Mouse (Mus musculus): Measurements from ENCODE around the gene Baz1b. TPM values are rescaled to one million over a fixed set of nuclear protein-coding genes. Genes with fewer than 3 reads are reported as not detected.

Gene Baz1b
- polyA plus RNA-seq, 1 experiment from 2014 or later: 60.6 TPM

GRCm38 (mm10) chr5:135270361-135270760 is 83.3 kb downstream of the Baz1b start:
- Histone ChIP-seq H3K9me3 (ENCODE audit: control insufficient read depth, low read length) (no peaks in the 10 kb centered on the region), H3K4me3 (ENCODE audit: low read depth, low read length) (no peak overlapping the region), H3K4me1 (ENCODE audit: control insufficient read depth, insufficient read depth, low read length) (peaks cover 9% of the 10 kb centered on the region; the same call in 1 of the 2 replicates), H3K9ac (ENCODE audit: low read length) (no peak overlapping the region), H3K27me3 (ENCODE audit: control insufficient read depth, insufficient read depth, low read length) (no peaks in the 10 kb centered on the region), H3K36me3 (ENCODE audit: control insufficient read depth, insufficient read depth, low read length) (no peaks in the 10 kb centered on the region), H3K27ac (ENCODE audit: low read depth, low read length) (no peak overlapping the region), H3K4me2 (no peak overlapping the region)
- WGBS: 84% methylated on average over 4 of the region's 4 CpGs
- DNase-seq (ENCODE audit: low spot score, missing footprints): no peak
- ATAC-seq (ENCODE audit: low FRiP score): no peak

GRCm38 (mm10) chr5:135271563-135272165 is 84.6 kb downstream of the Baz1b start:
- Histone ChIP-seq H3K27me3 (ENCODE audit: control insufficient read depth, insufficient read depth, low read length) (peaks cover 3% of the 10 kb centered on the region), H3K36me3 (ENCODE audit: control insufficient read depth, insufficient read depth, low read length) (no peaks in the 10 kb centered on the region), H3K27ac (ENCODE audit: low read depth, low read length) (no peak overlapping the region), H3K9me3 (ENCODE audit: control insufficient read depth, low read length) (no peaks in the 10 kb centered on the region), H3K4me1 (ENCODE audit: control insufficient read depth, insufficient read depth, low read length) (peaks cover 10% of the 10 kb centered on the region), H3K4me2 (no peak overlapping the region), H3K4me3 (ENCODE audit: low read depth, low read length) (no peak overlapping the region), H3K9ac (ENCODE audit: low read length) (no peak overlapping the region)
- ATAC-seq (ENCODE audit: low FRiP score) (no peak), DNase-seq (ENCODE audit: low spot score, missing footprints) (no peak)
- 65% methylated on average over 12 of the region's 12 CpGs for WGBS

DNA sequence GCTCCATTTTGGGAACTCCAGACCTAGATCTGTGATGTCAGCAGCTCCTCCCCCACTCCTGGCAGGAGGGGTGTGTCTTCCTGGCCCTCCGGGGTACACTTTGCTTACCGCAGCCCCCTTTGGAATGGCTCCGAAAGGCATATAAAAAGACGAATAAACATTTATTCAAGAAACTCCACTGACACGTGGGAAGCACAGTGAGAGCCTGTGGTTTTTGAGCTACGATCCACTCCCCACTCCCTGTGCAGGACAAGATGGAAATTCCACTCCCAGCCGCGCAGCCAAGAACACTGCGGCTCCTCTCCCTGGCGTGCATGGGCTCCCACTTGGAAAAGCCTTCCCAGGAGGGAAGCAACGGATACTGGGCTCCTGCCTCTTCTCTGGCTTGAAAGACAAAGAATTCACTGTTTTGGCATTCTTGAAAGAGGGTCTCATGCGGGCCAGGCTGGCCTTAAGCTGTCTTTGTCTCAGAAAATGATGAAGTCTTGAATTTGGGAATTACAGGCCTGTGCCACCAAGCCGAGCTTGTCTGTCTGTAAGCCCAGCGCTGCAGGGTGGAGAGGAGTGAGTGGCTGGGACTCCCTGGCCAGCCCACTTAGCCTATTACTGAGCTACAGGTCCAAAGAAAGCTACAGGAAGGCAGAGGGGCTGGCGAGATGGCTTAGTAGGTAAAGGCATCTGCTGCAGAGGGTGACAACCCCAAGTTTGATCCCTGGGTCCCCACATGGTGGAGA is 87.8 kb downstream of the Baz1b start:
- Histone ChIP-seq H3K36me3 (ENCODE audit: control insufficient read depth, insufficient read depth, low read length) (no peaks in the 10 kb centered on the region), H3K9ac (ENCODE audit: low read length) (peak overlapping the region; percentile 55), H3K9me3 (ENCODE audit: control insufficient read depth, low read length) (no peaks in the 10 kb centered on the region), H3K4me2 (peak overlapping the region; percentile 25; the same call in 1 of the 2 replicates), H3K4me1 (ENCODE audit: control insufficient read depth, insufficient read depth, low read length) (peaks cover 12% of the 10 kb centered on the region), H3K27ac (ENCODE audit: low read depth, low read length) (peak overlapping the region; percentile 67), H3K27me3 (ENCODE audit: control insufficient read depth, insufficient read depth, low read length) (peaks cover 3% of the 10 kb centered on the region), H3K4me3 (ENCODE audit: low read depth, low read length) (no peak overlapping the region)
- peak; percentile 93 for DNase-seq (ENCODE audit: low spot score, missing footprints)
- WGBS: 11% methylated on average over 15 of the region's 15 CpGs
- ATAC-seq (ENCODE audit: low FRiP score): peak; percentile 41; the same call in 1 of the 2 replicates

DNA sequence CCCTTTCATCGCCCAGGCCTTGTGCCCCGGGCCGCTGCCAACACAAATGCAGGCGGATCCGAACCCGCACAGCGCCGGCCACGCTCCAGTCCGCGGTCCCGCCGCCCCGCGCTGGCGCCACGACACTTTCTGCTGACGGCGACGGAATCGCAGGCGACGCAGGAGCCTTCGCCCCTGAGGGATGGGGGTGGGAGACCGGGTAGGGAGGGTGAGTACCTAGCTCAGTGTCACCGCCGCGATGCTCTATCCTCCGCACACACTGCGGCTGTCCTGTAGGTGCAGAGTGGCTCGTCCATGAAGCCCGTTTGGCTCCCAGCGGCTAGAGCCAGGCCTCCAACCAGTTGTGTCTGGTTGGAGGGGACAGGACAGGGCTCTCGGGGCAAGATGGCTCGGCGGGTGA is 89.5 kb downstream of the Baz1b start:
- peaks cover 12% of the 10 kb centered on the region for H3K4me1 ChIP-seq (ENCODE audit: control insufficient read depth, insufficient read depth, low read length)
- H3K9ac ChIP-seq (ENCODE audit: low read length): peak overlapping the region; percentile 45
- 4% methylated on average over 36 of the region's 36 CpGs for WGBS
- peaks cover 3% of the 10 kb centered on the region for H3K27me3 ChIP-seq (ENCODE audit: control insufficient read depth, insufficient read depth, low read length)
- H3K36me3 ChIP-seq (ENCODE audit: control insufficient read depth, insufficient read depth, low read length): no peaks in the 10 kb centered on the region
- peak; percentile 91 for DNase-seq (ENCODE audit: low spot score, missing footprints)
- peak overlapping the region; percentile 13; the same call in 1 of the 2 replicates for H3K4me3 ChIP-seq (ENCODE audit: low read depth, low read length)
- no peak overlapping the region for H3K27ac ChIP-seq (ENCODE audit: low read depth, low read length)
- ATAC-seq (ENCODE audit: low FRiP score): peak; percentile 57; the same call in 1 of the 2 replicates
- H3K9me3 ChIP-seq (ENCODE audit: control insufficient read depth, low read length): no peaks in the 10 kb centered on the region
- H3K4me2 ChIP-seq: peak overlapping the region; percentile 39

- no peak for DNase-seq (ENCODE audit: low spot score, missing footprints)
- no peak overlapping the region for H3K4me3 ChIP-seq (ENCODE audit: low read depth, low read length)
- no peaks in the 10 kb centered on the region for H3K9me3 ChIP-seq (ENCODE audit: control insufficient read depth, low read length)
- H3K27me3 ChIP-seq (ENCODE audit: control insufficient read depth, insufficient read depth, low read length): peaks cover 3% of the 10 kb centered on the region
- 89% methylated on average over 9 of the region's 9 CpGs for WGBS
- no peak overlapping the region for H3K27ac ChIP-seq (ENCODE audit: low read depth, low read length)
- no peaks in the 10 kb centered on the region for H3K36me3 ChIP-seq (ENCODE audit: control insufficient read depth, insufficient read depth, low read length)
- no peak overlapping the region for H3K9ac ChIP-seq (ENCODE audit: low read length)
- ATAC-seq (ENCODE audit: low FRiP score): no peak
- H3K4me2 ChIP-seq: no peak overlapping the region
- H3K4me1 ChIP-seq (ENCODE audit: control insufficient read depth, insufficient read depth, low read length): peaks cover 3% of the 10 kb centered on the region; the same call in 1 of the 2 replicates
These were observed 93.2 kb downstream of the Baz1b start for GRCm38 (mm10) chr5:135280226-135280625.

DNA sequence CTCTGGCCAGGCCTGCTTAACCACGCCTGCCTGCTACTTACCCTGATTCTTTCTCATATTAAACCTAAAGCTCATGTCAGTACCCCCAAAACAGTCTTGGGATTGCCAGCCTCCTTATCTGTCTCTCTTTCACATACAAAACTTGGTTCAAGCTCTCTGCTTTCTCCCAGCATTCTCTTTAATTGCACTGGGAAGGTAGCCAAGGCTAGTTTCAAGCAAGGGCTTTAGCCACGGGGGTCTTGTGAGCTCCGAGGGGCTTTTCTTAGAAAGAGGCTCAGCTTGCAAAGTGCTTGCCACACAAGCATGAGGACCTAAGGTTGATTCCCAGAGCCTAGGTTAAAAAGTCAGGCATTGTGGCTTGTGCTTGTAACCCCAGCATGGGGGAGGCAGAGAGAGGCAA is 98.1 kb downstream of the Baz1b start:
- Histone ChIP-seq H3K9ac (ENCODE audit: low read length) (no peak overlapping the region), H3K4me1 (ENCODE audit: control insufficient read depth, insufficient read depth, low read length) (no peaks in the 10 kb centered on the region), H3K27me3 (ENCODE audit: control insufficient read depth, insufficient read depth, low read length) (no peaks in the 10 kb centered on the region), H3K27ac (ENCODE audit: low read depth, low read length) (no peak overlapping the region), H3K36me3 (ENCODE audit: control insufficient read depth, insufficient read depth, low read length) (no peaks in the 10 kb centered on the region), H3K4me2 (no peak overlapping the region), H3K4me3 (ENCODE audit: low read depth, low read length) (no peak overlapping the region), H3K9me3 (ENCODE audit: control insufficient read depth, low read length) (no peaks in the 10 kb centered on the region)
- no peak for DNase-seq (ENCODE audit: low spot score, missing footprints)
- ATAC-seq (ENCODE audit: low FRiP score): no peak
- 74% methylated on average over 3 of the region's 3 CpGs for WGBS

DNA sequence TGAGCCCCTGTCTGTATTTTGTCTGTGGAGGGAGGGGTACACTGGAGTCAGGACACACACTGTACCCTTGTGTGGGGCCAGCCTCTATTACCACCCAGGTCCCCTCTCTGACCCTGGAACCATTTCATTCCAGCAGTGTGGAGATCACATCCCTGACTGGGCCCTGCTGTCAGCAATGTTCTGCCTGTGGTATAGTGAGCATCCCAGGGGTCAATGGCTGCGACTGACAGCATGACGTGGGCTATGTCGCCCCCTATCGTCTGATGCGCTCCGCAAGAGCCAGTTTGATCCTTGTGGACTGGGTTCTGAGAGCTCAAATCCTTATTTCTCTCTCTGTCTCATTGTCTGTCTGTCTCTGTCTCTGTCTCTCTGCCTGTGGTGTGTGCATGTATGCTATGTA is 99.1 kb downstream of the Baz1b start:
- H3K4me1 ChIP-seq (ENCODE audit: control insufficient read depth, insufficient read depth, low read length): no peaks in the 10 kb centered on the region
- H3K9ac ChIP-seq (ENCODE audit: low read length): no peak overlapping the region
- DNase-seq (ENCODE audit: low spot score, missing footprints): peak; percentile 95
- no peak overlapping the region for H3K4me3 ChIP-seq (ENCODE audit: low read depth, low read length)
- no peaks in the 10 kb centered on the region for H3K27me3 ChIP-seq (ENCODE audit: control insufficient read depth, insufficient read depth, low read length)
- WGBS: 1% methylated on average over 6 of the region's 6 CpGs
- no peaks in the 10 kb centered on the region for H3K9me3 ChIP-seq (ENCODE audit: control insufficient read depth, low read length)
- no peak overlapping the region for H3K4me2 ChIP-seq
- no peak overlapping the region for H3K27ac ChIP-seq (ENCODE audit: low read depth, low read length)
- H3K36me3 ChIP-seq (ENCODE audit: control insufficient read depth, insufficient read depth, low read length): no peaks in the 10 kb centered on the region
- ATAC-seq (ENCODE audit: low FRiP score): peak; percentile 78

DNA sequence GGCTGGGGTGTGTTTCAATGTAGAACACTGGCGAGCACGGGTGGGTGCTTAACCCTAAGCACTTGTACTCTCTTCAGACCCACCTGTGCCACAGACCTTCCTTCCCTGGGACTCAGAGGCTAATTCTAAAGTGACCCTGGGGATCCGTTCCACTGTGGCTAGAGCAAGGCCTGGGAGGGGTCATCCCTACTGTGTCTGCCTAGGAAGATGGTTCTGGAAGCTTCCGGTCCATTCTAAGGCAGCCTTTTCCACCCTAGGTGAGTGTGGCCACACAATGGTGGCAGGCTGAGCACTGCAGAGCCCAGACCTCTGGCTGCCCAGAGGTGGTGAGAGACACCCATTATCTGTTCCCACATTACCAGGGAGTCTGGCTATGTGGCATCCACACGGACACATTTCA is 99.9 kb downstream of the Baz1b start:
- Histone ChIP-seq H3K4me1 (ENCODE audit: control insufficient read depth, insufficient read depth, low read length) (no peaks in the 10 kb centered on the region), H3K27me3 (ENCODE audit: control insufficient read depth, insufficient read depth, low read length) (no peaks in the 10 kb centered on the region), H3K27ac (ENCODE audit: low read depth, low read length) (no peak overlapping the region), H3K9me3 (ENCODE audit: control insufficient read depth, low read length) (no peaks in the 10 kb centered on the region), H3K36me3 (ENCODE audit: control insufficient read depth, insufficient read depth, low read length) (no peaks in the 10 kb centered on the region), H3K4me3 (ENCODE audit: low read depth, low read length) (no peak overlapping the region), H3K9ac (ENCODE audit: low read length) (no peak overlapping the region), H3K4me2 (no peak overlapping the region)
- 81% methylated on average over 5 of the region's 5 CpGs for WGBS
- DNase-seq (ENCODE audit: low spot score, missing footprints): no peak
- ATAC-seq (ENCODE audit: low FRiP score): no peak

DNA sequence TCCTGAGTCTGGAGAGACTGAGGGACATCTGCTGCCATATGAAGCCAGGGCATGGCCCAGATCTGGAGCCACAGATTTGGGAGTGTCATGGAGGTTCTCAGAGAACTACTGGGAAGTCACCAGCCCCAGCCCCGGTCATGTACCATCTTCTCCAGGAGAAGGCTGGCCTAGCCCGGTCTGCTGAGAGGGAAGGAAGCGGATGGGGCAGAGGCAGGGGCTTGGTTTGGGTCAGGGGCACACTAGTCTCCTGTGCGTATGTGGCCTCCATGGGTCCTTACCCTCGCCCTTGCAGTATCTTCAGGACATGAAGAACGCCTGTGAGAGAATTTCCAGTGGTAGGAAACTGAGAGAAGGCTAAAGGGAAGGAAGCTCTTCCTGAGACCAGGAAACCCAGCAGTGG is 103.6 kb downstream of the Baz1b start:
- Histone ChIP-seq H3K36me3 (ENCODE audit: control insufficient read depth, insufficient read depth, low read length) (no peaks in the 10 kb centered on the region), H3K27ac (ENCODE audit: low read depth, low read length) (no peak overlapping the region), H3K4me3 (ENCODE audit: low read depth, low read length) (no peak overlapping the region), H3K27me3 (ENCODE audit: control insufficient read depth, insufficient read depth, low read length) (no peaks in the 10 kb centered on the region), H3K9ac (ENCODE audit: low read length) (no peak overlapping the region), H3K9me3 (ENCODE audit: control insufficient read depth, low read length) (no peaks in the 10 kb centered on the region), H3K4me1 (ENCODE audit: control insufficient read depth, insufficient read depth, low read length) (no peaks in the 10 kb centered on the region), H3K4me2 (no peak overlapping the region)
- WGBS: 85% methylated on average over 6 of the region's 6 CpGs
- ATAC-seq (ENCODE audit: low FRiP score) (no peak), DNase-seq (ENCODE audit: low spot score, missing footprints) (no peak)
